Mouse (Mus musculus) gastrocnemius, postnatal 14 days (tissue): ENCODE results near the gene Lbp. TPM values are rescaled to one million over a fixed set of nuclear protein-coding genes. Genes with fewer than 3 reads are reported as not detected.

Source experiments
- DNase-seq: peaks from one replicate; pipeline ENCODE4 v3.0.0; 2021; ENCODE audit warnings: mixed read lengths
- intact Hi-C: fragments of 180-260 bp; cut with DNase I; formaldehyde crosslinking; loops from one replicate; pipeline ENCODE4 v1.15.1; 2025; ENCODE audit warnings: low total_unique reads
- total RNA-seq, 2 experiments: library from RNA; stranded (reverse); gene quantifications; 2 replicates each; pipeline ENCODE4 v1.2.3; 2021

Gene Lbp
- total RNA-seq, 2 experiments from 2014 or later = 7.8 to 12.7 TPM

DNA sequence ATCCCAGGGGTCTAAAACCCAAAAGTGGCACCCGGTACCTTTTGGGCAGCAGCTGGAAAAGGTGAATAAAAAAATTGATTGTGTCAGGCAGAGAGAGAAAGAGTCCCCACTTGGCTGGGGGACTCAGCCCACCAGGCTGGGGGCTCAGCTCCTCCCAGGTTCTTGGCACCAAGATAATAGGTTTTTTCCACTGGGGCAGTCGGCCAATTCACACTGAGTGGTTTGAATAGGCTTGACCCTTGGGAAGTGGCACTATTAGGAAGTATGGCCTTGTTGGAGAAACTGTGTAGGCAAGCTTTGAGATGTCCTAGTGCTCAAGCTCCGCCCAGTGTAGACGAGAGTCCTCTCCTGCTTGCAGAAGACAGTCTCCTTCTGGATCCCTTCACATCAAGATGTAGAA, 6.6 kb upstream of the Lbp start:
- intact Hi-C loops = no loop called here
- no peak for DNase-seq

DNA sequence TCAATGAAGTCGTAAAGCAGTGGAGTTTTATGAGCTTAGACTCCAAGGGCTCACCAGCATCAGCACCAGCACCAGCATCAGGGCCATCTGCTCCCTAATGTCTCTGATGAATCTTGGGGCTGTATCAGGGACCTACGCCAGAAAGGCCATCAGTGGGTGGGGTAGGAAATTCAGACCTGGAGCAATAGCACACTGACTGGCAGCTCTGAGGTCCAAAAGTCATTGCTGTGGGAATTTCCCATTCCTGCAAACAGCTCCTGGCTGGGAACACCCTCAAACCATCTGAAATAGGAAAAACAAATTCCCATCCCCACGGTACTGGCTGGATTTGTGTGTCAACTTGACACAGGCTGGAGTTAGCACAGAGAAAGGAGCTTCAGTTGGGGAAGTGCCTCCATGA, 3.5 kb upstream of the Lbp start:
- DNase-seq = no peak

DNA sequence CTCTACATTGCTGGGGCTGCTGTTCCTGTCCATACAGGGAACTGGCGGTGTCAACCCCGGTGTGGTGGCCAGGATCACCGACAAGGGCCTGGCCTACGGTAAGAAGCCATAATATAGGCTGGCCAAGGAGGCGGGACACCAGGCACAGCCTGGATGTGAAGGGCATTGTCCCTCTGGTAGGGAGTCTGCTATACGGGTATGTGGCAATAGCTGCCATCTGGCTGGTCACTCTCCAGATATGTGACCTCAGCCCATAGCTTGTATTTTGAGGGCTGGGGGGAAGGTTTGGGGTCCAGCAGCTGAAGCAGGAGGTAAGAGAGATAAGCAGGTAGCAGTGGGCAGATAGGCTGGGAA, 380 bp downstream of the Lbp start:
- intact Hi-C loops = no loop called here
- no peak for DNase-seq

More for the DNA sequence above, 3.5 kb upstream of the Lbp start:
- intact Hi-C loops = no loop called here

DNA sequence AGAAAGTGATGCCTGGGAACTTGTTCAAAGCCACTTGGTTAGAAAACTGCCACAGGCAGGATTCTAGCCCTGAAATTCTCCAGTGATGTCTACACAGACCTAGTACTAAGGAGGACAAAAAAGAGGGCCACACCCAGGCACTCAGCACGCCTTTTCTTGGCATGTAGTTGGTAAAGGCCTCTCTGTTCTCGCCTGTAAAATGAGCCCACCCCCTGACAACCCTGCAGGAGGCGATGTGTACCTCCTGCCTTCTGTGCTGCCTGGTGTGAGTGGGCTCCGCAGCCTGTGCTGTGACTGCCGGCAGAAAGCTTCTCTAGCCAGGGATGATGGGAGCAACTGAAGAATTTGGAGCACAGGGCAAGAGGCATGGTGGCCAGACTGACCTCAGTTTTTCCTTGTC, 2.0 kb downstream of the Lbp start:
- intact Hi-C loops = no loop called here
- no peak for DNase-seq

DNA sequence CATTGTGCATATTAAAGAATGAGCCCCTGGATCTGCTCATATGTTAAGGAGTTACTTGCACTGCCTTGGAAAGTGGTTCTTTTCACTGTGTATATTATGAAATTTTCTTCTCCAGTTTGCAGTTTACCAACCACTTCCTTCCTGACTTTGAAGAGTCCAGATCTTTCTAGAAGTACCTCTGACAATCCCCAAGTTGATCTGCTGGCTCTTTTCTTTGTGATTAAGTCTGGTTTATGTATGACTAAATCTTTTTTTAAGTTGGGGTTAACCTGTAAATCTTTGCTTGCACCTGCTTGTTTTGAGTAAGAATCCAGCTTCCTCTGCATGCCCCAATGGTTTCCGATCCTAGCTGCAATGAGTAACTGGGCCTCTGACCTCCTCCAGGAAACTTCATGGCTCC, 6.8 kb downstream of the Lbp start:
- intact Hi-C loops = no loop called here

DNA sequence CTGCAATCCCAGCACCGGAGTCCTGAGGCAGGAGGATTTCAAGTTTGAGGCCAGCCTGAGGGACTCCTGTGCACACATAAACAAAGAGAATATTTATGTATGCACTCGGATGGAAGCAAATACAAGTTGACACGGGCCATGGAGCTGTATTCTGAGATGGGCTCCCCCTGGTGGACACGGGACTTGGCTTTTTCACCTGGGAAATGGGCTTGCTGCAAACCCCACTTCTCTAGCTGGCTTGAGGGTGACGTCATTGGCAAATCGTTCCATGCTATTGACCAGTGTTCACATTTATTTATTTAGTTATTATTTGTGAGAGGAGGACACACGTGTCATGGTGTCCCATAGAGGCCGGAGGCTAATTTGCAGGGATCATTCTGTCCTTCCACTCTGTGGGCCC, 10.1 kb downstream of the Lbp start:
- no peak for DNase-seq
- intact Hi-C loops = no loop called here

More for the DNA sequence above, 6.8 kb downstream of the Lbp start:
- DNase-seq = no peak

DNA sequence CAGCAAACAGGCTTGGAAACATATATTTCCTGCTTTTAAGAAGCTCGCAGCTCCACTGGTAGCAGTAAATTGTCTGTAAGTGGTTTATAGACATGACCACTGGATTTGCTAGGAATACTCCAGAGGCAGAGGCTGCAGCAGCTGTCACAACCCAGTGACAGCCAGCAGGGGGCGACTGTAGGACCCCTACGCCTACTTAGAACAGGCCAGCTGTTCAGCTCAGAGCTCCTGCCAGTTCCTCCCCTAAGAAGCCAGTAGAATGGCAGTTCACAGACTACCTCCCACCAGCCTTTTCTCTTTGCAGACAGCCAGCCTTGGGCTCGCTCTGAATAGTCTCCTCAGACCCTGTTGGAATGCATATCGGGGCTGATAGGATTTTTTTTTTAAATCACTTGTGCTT, 10.7 kb downstream of the Lbp start:
- intact Hi-C loops = no loop called here
- DNase-seq = peak; percentile 68

DNA sequence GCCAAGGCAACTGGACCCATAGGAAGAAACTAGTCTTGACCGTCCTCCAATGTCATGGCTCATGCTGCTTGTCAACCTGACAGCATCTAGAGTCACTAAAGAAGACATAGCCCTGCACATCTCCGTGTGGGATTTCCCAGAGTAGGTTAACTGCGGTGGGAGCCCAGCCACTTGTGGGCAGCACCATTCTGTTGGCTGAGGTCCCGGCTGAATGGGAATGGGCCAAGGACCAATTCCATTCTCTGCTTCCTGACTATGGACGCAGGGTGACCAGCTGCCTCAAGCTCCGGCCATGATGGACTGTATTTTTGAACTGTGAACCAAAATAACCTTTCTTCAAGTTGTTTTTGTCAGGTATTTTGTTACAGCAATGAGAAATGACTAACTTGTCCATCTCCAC, 15.3 kb downstream of the Lbp start:
- intact Hi-C loops = no loop called here
- DNase-seq = no peak

DNA sequence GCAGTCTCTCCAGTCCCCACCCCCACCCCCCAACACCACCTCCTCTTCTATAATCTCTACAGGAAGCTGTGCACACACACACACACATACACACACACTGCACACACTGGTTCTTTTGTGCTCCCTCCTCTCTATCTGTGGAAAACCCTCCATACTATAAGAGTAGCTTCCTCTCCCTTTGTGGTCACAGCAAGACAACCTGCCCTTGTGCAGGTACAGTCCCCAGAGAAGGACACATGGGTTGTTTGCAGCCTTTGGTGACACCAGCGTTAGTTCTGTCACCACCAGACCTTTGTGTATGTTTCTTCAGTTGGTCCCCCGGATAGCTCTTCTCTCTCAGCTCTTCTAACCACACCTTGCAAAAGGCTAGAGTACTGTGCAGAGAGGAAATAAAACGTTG, 16.6 kb downstream of the Lbp start:
- intact Hi-C loops = no loop called here
- no peak for DNase-seq

DNA sequence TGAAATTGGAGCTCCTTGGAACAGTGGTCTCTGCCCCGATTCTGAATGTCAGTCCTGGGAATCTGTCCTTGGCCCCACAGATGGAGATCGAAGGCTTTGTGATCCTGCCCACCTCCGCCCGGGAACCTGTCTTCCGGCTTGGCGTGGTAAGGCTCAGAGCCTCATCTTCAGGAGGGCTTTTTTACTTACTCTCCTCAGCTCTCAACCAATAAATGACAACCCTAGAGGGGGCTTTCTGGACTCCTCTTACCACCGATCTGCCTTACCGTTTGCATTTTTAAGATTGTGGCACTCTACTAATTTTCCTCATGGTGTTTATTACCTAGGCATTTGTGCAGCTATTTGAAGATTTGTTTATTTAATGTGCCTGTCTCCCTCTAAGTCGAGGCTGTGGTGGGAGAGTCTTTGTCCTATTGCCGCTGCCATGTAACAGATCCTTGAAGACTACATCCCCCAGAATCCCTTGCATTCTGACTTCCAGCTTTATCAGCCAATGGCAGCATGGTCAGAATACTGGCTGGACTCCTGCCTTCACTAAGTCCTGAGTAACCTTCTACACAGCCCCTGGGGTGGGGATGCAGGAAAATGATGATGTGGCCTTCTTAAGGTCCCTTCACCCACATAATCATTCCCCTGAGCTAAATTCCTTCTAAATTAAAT, 18.4 kb downstream of the Lbp start:
- intact Hi-C loops = no loop called here
- no peak for DNase-seq

DNA sequence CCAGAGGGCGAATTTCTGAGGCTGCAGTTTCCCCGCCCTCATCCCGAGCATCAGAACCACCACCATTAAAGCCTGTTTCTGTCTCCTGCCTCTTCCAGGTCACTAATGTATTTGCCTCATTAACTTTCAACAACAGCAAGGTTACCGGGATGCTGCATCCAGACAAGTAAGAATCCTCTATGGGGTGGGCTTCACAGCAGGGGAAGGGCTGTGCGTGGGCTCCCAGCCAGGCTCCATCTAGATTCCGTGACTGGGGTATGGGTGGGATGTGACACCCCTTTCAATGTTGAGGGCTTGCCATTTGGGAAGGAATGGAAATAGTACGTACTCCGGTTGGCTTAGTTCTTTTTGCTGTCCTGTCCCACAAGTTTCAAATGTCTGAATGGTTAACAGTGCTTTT, 19.3 kb downstream of the Lbp start:
- no peak for DNase-seq
- intact Hi-C loops = no loop called here

DNA sequence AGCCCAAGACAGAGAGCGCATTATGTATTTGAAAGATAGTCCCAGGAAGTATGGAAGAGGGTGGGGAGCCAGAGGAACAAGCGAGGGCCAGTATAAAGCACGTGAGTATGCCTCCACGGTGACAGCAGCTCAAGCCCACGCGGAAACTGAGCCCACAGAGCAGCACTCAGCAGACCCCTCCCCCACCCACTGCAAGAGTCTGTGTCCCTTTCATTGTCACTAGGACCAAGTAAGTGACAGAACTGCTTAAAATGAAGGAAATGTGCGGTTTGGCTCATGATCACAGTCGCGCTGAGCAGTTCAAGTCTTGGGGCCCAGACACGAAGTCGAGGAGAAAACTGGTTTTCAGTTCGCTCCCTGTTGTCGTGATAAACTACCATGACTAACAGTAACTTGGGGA, 28.1 kb downstream of the Lbp start:
- intact Hi-C loops = no loop called here
- DNase-seq = no peak

DNA sequence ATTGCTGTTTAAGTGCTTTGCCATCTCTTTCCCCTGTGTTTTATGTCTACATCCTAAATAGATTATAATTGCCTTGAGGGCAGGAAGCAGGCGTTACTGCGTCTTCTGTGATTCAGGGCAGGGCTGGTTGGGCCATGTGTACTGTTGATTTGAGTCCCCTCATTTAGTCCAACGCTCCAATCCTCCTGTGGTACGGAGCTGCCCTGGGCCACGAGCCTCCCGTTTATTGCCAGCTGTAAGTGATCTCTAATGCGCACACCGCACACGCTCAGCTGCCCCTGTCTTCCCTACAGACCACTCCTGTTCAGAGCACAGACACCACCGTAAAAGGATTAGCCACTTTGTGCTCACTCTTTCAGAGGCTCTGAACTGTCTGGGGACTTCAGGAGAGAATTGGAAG, 31.4 kb downstream of the Lbp start:
- no peak for DNase-seq
- intact Hi-C loops = no loop called here

DNA sequence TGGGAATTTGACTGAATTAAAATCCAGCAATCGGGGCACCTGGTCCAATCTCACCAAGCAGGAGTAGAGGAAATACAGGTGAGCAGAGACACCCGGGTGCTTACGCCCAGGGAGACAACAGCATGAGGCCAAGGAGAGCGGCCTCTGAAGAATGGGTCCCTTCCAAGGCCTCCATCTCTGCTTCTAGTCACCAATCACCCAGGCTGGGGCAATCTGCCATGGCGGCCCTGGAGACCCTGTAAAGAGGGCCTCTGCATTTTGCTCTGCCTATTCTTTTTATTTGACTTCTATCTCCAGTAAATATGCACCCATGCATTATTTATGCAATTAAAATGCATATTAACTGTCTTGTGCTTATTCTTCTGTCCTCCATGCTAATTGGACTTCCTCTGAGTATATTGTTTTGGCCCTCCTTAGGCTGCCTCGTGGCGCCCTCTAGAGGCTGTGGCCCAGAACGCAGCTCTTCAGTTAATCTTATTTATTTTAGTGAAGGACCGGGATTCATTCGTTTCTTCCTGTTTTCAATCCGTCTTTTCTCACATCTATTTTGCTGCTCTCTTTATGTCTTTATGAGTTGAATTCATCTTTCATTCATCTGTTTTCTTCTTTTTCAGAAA, 33.8 kb downstream of the Lbp start:
- intact Hi-C loops = loop anchor here (5.0 kb wide), 2 partner anchors 58 to 128 kb away; no protein-coding TSS in a partner anchor
- DNase-seq = peak; percentile 42

DNA sequence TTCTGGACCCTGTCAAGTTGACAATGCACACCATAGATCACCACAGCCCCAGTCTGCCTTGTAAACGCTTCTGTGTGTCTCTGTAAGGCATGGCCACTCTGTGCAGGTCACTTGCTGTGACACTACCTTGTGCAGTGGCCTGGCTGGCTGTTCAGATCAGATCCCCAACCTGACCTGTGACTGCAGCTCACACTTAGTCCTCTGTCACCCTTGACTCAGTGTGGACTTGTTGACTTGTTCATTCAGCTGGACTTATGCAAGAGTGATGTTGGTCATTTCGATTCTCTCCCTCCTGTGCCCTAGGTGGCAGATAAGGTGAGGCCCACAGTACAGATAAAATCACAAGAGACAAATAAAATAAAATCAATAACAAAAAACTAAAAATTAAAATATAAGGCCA, 35.0 kb downstream of the Lbp start:
- DNase-seq = no peak
- intact Hi-C loops = loop anchor here (5.0 kb wide), 2 partner anchors 59 to 129 kb away; no protein-coding TSS in a partner anchor

DNA sequence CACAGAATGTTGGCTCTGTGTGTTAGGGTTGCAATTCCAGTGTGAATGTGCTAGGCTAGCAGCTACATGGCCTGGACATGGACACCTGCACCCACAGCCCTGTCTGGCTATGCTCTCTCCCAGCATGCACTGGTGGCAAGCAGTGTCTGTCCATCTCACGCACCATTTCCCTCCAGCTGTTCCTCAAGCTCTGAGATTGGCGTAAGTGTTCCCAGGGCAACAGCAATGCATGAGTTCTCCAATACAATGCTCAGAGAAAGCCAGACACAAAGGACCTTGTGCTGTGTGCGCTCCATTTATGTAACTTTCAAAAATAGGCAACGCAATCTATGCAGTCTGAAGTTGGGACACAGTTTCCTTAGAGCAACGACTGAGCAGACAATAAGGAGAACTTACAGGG, 37.2 kb downstream of the Lbp start:
- intact Hi-C loops = loop anchor here (5.0 kb wide), 2 partner anchors 61 to 131 kb away; no protein-coding TSS in a partner anchor
- DNase-seq = no peak

DNA sequence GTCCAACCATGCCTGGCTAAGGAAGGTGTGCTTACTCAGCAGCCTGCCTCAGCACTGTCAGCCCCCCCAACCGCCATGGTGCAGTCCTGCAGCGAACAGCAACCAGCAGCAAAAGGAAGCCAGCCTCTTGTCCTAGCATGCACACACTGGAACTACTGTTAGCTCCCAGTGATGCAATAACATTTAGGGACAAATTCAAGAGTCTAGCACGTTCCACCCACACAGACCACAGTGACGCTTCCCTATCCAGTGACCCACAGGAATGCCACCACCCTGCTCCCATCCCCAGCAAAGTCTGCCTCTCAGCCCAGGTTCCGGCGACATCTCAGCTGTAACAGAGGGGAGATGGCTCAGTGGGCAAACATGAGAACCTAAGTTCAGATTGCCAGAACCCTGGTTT, 40.2 kb downstream of the Lbp start:
- no peak for DNase-seq
- intact Hi-C loops = no loop called here

DNA sequence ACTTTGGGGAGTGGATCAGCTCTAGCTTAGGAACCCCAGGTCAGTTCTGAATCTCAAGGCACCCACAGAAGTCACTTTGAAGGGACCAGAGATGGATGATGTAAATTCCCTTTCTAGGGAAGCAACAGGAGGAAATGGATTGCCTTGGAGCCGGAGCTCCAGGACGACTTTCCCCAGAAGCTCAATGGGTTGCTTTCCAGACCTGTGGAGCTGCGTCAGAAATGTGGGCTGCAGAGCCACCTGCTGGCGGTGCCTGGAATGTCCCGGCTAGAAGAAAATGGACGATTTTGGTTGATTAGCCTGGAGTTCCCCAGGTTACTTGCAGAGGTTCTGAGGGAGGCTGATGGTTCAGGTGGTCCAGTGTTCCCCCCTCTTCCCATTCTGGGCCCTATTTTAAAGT, 41.6 kb downstream of the Lbp start:
- peak; percentile 56 for DNase-seq
- intact Hi-C loops = no loop called here

DNA sequence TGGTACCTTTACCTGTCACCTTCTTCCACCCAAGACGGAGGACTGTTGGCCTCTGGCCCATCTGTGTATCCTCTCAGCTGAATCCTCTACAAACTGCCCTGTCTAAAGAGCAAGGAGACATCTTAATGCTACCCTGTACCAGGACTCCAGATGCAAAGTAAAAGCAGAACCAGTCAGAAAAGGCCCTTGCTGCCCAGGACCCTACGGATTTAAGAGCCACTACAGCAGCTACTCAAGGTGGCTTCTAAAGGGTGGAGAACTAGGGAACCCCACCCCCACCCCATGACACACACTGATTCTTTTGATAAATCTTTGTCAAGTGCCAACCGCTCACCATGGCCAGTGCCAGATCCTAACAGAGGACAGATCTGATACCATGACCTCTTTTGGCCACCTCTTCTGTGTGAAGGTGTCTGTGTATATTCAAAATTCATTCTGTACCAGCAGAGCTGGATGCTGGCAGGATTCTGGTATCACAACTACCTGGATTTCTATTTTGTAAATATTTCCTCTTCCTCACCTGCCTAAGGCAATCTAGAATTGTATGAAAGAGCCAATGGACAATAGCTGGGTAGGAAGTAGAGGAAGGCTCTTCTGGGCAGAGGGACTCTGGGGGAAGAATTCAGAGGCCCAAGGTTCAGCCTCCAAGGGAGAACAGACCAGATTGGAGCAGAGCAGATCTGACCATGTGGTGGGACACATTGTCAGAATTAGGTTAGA, 46.7 kb downstream of the Lbp start:
- no peak for DNase-seq
- intact Hi-C loops = no loop called here

DNA sequence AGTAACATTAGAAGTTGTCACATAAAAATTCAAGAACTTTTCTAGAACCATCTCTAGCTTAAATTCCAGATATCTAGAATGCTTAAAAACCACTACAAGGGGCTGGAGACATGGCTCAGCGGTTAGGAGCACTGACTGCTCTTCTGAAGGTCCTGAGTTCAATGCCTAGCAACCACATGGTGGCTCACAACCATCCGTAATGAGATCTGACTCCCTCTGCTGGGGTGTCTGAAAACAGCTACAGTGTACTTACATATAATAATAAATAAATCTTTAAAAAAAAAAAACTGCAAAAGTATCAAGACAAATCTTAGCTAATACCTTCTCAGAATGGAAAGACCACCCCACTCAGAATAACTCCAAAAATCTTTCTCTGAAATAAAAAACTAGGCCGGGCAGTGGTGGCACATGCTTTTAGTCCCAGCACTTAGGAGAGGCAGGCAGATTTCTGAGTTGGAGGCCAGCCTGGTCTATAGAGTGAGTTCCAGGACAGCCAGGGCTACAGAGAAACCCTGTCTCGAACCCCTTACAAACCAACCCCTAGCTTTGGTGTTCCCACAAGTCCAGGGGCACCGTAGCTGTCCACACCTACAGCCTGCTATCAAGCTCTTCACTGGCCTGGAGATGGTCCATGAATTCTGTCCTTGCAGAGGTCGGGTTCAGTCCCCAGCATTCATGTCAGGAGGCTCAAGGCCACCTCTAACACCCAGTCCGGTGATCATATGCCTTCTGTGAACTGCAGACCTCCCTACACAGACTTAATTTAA, 48.2 kb downstream of the Lbp start:
- no peak for DNase-seq
- intact Hi-C loops = no loop called here
